Mouse (Mus musculus) adrenal gland, postnatal 25 days (tissue): ENCODE data around the gene Gpr62. TPM values are rescaled to one million over a fixed set of nuclear protein-coding genes. Genes with fewer than 3 reads are reported as not detected.

ENCODE experiments used
- DNase-seq: peaks from one replicate; pipeline ENCODE4 v3.0.0; 2021; ENCODE audit warnings: mixed read lengths
- total RNA-seq: library from RNA; stranded (reverse); gene quantifications from 2 replicates; pipeline ENCODE4 v1.2.3, GENCODE M21; 2021

Gene Gpr62
- total RNA-seq, 1 experiment from 2014 or later: 0.21 TPM

DNA sequence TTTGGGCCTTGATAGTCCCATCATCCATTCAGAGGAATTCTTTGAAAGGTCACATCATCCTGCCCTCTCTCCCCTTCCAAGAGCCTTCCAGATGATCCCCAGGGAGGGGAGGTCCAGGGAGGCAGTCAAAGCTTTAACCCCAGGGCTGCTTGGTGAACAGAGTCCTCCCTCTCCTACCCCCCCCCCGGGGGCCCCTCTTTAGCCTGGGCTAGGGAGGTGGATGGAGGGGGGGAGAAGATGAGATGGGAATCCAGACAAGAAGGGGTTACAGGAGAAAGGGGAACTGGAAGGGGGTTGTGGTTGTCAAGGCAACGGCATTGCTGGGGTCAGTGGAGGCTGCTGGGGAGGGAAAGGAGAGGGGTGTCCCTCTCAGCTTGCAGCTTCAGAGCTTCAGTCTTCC lies 45.1 kb downstream of the Gpr62 start:
- no peak for DNase-seq

DNA sequence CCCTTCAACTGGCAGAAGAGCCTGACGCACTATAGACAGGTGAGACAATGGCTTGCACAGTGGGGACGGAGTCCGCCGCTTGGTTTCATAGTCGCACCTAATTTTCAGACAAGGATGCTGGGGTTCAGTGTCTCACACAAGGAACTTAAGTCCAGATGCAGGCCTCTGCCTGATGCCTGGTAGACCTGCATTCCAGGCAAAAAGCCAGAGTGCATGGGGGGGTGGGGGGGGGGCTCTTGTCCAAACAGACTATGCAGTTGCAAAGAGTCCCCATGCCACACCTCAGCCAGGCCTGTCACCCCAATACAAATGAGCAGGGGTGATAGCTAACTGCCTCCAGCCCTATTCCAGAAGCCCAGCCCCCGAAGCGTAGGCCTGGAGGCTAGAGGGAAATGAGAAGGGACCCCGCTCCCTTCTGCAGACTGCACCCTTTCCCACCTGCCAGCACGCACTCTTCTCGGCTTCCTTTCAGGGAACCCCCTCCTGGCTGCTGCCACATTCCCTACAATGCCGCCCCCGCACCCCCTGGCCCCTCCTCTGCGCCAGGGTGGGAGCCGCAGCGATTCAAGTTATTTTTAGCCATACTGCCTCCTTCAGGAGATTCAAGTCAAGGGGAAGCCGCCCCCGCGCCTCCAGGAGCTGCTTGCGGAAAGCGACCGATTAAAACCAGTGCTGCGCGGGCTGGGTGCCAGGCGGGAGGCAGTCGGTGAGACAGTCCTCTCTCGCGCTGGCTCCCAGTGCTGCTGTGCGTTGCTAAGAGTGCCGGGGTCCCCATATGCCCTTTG lies 47.7 kb downstream of the Gpr62 start:
- DNase-seq: peak; percentile 88

DNA sequence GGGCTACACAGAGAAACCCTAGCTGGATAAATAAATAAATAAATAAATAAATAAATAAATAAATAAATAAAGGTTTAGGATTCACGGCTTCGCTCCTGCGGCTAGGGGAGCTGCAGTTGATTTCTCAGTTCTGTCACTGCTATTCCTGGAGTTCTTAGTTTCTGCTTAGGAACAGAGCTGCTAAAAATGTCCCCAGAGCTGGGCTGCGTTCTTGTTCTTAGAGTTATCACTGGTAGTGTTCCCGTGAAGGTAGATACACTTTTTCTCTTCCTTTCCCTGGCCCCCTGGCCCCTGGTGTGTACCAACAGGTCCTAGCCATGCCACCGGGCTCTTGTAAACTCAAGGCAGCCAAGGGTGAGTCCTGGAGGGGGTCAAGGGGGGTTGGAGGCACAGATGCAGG lies 48.9 kb downstream of the Gpr62 start:
- no peak for DNase-seq

Other genes with a start within 250 kb of the Gpr62 start
- gene Tlr9, start 243.3 kb downstream of the Gpr62 start, total RNA-seq: 0.67 and 0.85 TPM in 2 replicates
- 769 and 1,285 TPM in 2 replicates for gene Alas1, start 217.3 kb downstream of the Gpr62 start, total RNA-seq
- gene Poc1a, start 184.9 kb downstream of the Gpr62 start, total RNA-seq: 4.4 and 6.3 TPM in 2 replicates
- 16.7 and 20.6 TPM in 2 replicates for gene Dusp7, start 97.3 kb downstream of the Gpr62 start, total RNA-seq
- gene Rpl29, start 36.5 kb downstream of the Gpr62 start, total RNA-seq: 413 and 509 TPM in 2 replicates
- gene Acy1, start 27.6 kb downstream of the Gpr62 start, total RNA-seq: 17.0 and 20.6 TPM in 2 replicates
- 38.0 and 53.8 TPM in 2 replicates for gene Abhd14b, start 18.5 kb downstream of the Gpr62 start, total RNA-seq
- 21.7 and 23.1 TPM in 2 replicates for gene Abhd14a, start 18.3 kb downstream of the Gpr62 start, total RNA-seq
- gene Pcbp4, start 12.6 kb downstream of the Gpr62 start, total RNA-seq: 26.8 and 29.9 TPM in 2 replicates
- 35.9 and 41.5 TPM in 2 replicates for gene Rrp9, start 10.0 kb upstream of the Gpr62 start, total RNA-seq
- 37.4 and 38.7 TPM in 2 replicates for gene Parp3, start 11.0 kb upstream of the Gpr62 start, total RNA-seq
- not detected in 2 replicates for gene Iqcf1, start 34.0 kb upstream of the Gpr62 start, total RNA-seq
- not detected in 2 replicates for gene Iqcf5, start 48.6 kb upstream of the Gpr62 start, total RNA-seq
- not detected in 2 replicates for gene Iqcf3, start 95.7 kb upstream of the Gpr62 start, total RNA-seq
- not detected in 2 replicates for gene Iqcf4, start 105.1 kb upstream of the Gpr62 start, total RNA-seq
- not detected in 2 replicates for gene Iqcf6, start 160.6 kb upstream of the Gpr62 start, total RNA-seq
- gene Grm2, start 190.1 kb upstream of the Gpr62 start, total RNA-seq: not detected in 2 replicates
- 117 and 130 TPM in 2 replicates for gene Tex264, start 220.0 kb upstream of the Gpr62 start, total RNA-seq